Mouse (Mus musculus): ENCODE results near the gene Gdpd3. TPM values are rescaled to one million over a fixed set of nuclear protein-coding genes. Genes with fewer than 3 reads are reported as not detected.

Gene Gdpd3
- polyA plus RNA-seq, 1 experiment = 3.6 TPM

DNA sequence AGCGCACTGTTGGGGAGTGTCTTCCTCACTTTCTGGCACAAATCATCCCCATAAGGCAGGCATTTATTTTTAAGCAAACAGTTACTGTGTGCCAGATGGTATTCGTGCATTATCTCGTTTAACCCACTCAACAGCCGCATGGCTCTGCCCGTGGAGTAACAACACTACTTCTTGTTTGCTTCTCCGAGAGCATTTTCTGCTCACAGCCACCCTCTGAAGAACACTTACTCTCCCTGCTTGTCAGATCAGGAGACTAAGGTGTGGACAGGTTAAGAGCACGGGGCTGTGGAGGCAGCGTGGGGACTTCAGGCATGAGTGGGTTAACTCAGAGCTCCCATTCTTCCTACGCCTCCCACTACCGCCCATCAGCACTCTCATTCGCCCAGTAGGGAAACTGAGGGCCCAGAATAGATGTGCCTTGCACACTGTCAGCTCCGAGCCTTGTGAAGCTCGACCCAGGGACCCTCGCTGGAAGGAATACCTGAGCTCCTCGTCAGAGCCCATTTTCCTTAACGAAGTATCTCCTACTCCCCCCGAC is 3.6 kb upstream of the Gdpd3 start:
- Histone ChIP-seq H3K27ac (ENCODE audit: insufficient read depth, low read length) (no peak overlapping the region), H3K9ac (ENCODE audit: low read depth, poor library complexity, severe bottlenecking) (no peak overlapping the region)
- TF ChIP-seq POLR2A (IDR thresholded peaks at IDR 0.05; ENCODE audit: insufficient read depth, low read length) (no peak), CTCF (IDR thresholded peaks at IDR 0.05; ENCODE audit: low read depth, low read length) (no peak), EP300 (IDR thresholded peaks at IDR 0.05; ENCODE audit: insufficient read depth, low read depth, low read length) (no peak)

DNA sequence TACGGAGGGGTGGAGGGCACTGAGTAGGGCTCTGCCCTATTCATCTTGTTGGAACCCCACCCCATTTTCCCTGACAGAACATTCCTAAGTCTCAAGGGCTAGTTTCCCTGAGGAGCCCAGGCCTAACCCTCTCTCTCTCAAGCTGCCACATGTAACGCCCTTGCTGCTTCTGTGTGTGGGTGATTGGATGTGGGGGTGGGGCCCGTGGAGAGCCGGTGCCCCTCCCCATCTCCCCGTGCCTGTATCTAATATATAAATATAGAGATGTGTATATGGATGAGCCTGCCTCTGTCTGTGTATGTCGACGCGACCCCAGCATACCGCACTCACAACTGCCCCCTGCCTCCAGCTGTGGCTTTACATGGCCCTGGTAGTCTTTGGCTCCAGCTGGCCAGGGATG is 594 bp upstream of the Gdpd3 start:
- Histone ChIP-seq H3K4me1 (ENCODE audit: control insufficient read depth, insufficient read depth, low read length) (peaks cover under 1% of the 10 kb centered on the region), H3K4me3 (ENCODE audit: low read depth, low read length) (no peak overlapping the region), H3K9ac (ENCODE audit: low read depth, poor library complexity, severe bottlenecking) (no peak overlapping the region), H3K9me3 (replicated peaks; ENCODE audit: control insufficient read depth, insufficient read depth, low read length, poor library complexity, severe bottlenecking) (no peaks in the 10 kb centered on the region), H3K27me3 (ENCODE audit: control insufficient read depth, insufficient read depth, low read length, poor library complexity, severe bottlenecking) (no peaks in the 10 kb centered on the region), H3K36me3 (ENCODE audit: control insufficient read depth, insufficient read depth, low read length, poor library complexity, severe bottlenecking) (peaks cover 17% of the 10 kb centered on the region), H3K27ac (ENCODE audit: insufficient read depth, low read length) (no peak overlapping the region)
- no peak for TF ChIP-seq CTCF (IDR thresholded peaks at IDR 0.05; ENCODE audit: low read depth, low read length)
- no peak for TF ChIP-seq POLR2A (IDR thresholded peaks at IDR 0.05; ENCODE audit: insufficient read depth, low read length)
- no peak for TF ChIP-seq EP300 (IDR thresholded peaks at IDR 0.05; ENCODE audit: insufficient read depth, low read depth, low read length)

More for the DNA sequence above, 3.6 kb upstream of the Gdpd3 start:
- Histone ChIP-seq H3K27me3 (ENCODE audit: control insufficient read depth, insufficient read depth, low read length, poor library complexity, severe bottlenecking) (no peaks in the 10 kb centered on the region), H3K9me3 (replicated peaks; ENCODE audit: control insufficient read depth, insufficient read depth, low read length, poor library complexity, severe bottlenecking) (no peaks in the 10 kb centered on the region), H3K36me3 (ENCODE audit: control insufficient read depth, insufficient read depth, low read length, poor library complexity, severe bottlenecking) (peaks cover 17% of the 10 kb centered on the region), H3K4me1 (ENCODE audit: control insufficient read depth, insufficient read depth, low read length) (peaks cover 4% of the 10 kb centered on the region), H3K4me3 (ENCODE audit: low read depth, low read length) (no peak overlapping the region)

DNA sequence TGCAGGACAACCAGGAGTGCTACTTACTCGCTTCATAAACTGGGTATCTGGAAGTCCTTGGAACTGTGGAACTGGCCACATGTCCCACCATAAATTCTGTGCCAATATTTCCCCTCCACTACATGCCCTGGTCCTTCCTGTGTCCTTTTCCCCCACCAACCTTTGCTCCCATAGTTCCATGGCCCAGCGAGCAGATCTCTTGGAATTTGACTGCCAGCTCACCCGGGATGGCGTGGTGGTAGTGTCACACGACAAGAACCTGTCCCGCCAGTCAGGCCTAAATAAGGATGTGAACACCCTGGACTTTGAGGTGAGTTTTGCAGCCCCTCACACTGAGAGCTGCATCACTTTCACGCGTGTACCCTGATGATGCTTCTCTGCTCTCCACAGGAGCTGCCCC is 867 bp downstream of the Gdpd3 start:
- Histone ChIP-seq H3K9ac (ENCODE audit: low read depth, poor library complexity, severe bottlenecking) (no peak overlapping the region), H3K4me3 (ENCODE audit: low read depth, low read length) (no peak overlapping the region), H3K4me1 (ENCODE audit: control insufficient read depth, insufficient read depth, low read length) (no peaks in the 10 kb centered on the region), H3K36me3 (ENCODE audit: control insufficient read depth, insufficient read depth, low read length, poor library complexity, severe bottlenecking) (peaks cover 17% of the 10 kb centered on the region), H3K27me3 (ENCODE audit: control insufficient read depth, insufficient read depth, low read length, poor library complexity, severe bottlenecking) (no peaks in the 10 kb centered on the region), H3K9me3 (replicated peaks; ENCODE audit: control insufficient read depth, insufficient read depth, low read length, poor library complexity, severe bottlenecking) (no peaks in the 10 kb centered on the region), H3K27ac (ENCODE audit: insufficient read depth, low read length) (no peak overlapping the region)
- TF ChIP-seq CTCF (IDR thresholded peaks at IDR 0.05; ENCODE audit: low read depth, low read length) (no peak), POLR2A (IDR thresholded peaks at IDR 0.05; ENCODE audit: insufficient read depth, low read length) (no peak)

DNA sequence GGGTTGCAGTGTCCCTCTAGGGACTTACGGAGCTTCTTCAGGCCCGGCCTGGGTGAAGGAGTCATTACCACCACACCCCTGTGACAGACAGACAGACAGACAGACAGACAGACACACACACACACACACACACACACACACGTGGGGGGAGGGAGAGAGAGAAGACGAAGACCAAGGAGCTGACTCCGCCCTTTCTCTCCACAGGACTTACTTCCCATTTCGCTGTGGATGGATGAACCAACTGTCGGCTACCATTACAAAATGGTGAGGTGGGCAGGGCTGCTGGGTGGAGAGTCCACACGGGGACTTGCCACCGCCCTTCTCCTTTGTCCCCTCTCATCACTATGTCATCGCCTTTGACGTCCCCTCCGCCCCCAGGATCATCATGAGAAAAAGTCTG is 4.7 kb downstream of the Gdpd3 start:
- no peaks in the 10 kb centered on the region for H3K27me3 ChIP-seq (ENCODE audit: control insufficient read depth, insufficient read depth, low read length, poor library complexity, severe bottlenecking)
- H3K4me3 ChIP-seq (ENCODE audit: low read depth, low read length) = peak overlapping the region; percentile 22
- TF ChIP-seq EP300 (IDR thresholded peaks at IDR 0.05; ENCODE audit: insufficient read depth, low read depth, low read length) = no peak
- no peaks in the 10 kb centered on the region for H3K9me3 ChIP-seq (replicated peaks; ENCODE audit: control insufficient read depth, insufficient read depth, low read length, poor library complexity, severe bottlenecking)
- peaks cover under 1% of the 10 kb centered on the region for H3K4me1 ChIP-seq (ENCODE audit: control insufficient read depth, insufficient read depth, low read length)
- H3K36me3 ChIP-seq (ENCODE audit: control insufficient read depth, insufficient read depth, low read length, poor library complexity, severe bottlenecking) = no peaks in the 10 kb centered on the region
- no peak overlapping the region for H3K9ac ChIP-seq (ENCODE audit: low read depth, poor library complexity, severe bottlenecking)
- no peak overlapping the region for H3K27ac ChIP-seq (ENCODE audit: insufficient read depth, low read length)

DNA sequence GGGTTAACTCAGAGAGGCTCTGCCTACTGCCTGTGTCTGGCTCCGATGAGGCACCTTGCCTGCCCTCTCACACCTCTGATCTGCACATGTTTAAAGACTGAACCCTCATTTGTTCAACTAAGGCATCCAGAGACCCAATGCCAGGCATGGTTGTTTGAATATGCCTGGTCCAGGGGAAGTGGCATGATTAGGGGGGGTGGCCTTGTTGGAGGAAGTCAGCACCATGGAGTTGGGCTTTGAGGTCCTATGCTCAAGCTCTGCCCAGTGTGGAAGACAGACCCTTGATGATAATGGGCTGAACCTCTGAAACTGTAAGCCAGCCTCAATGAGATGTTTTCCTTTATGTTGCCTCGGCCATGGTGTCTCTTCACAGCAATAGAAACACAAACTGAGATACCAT is 7.2 kb downstream of the Gdpd3 start:
- H3K4me3 ChIP-seq (ENCODE audit: low read depth, low read length) = no peak overlapping the region
- no peak for TF ChIP-seq EP300 (IDR thresholded peaks at IDR 0.05; ENCODE audit: insufficient read depth, low read depth, low read length)
- TF ChIP-seq POLR2A (IDR thresholded peaks at IDR 0.05; ENCODE audit: insufficient read depth, low read length) = no peak
- TF ChIP-seq CTCF (IDR thresholded peaks at IDR 0.05; ENCODE audit: low read depth, low read length) = no peak
- H3K27me3 ChIP-seq (ENCODE audit: control insufficient read depth, insufficient read depth, low read length, poor library complexity, severe bottlenecking) = no peaks in the 10 kb centered on the region
- no peaks in the 10 kb centered on the region for H3K9me3 ChIP-seq (replicated peaks; ENCODE audit: control insufficient read depth, insufficient read depth, low read length, poor library complexity, severe bottlenecking)
- no peak overlapping the region for H3K9ac ChIP-seq (ENCODE audit: low read depth, poor library complexity, severe bottlenecking)
- H3K27ac ChIP-seq (ENCODE audit: insufficient read depth, low read length) = no peak overlapping the region
- H3K4me1 ChIP-seq (ENCODE audit: control insufficient read depth, insufficient read depth, low read length) = peaks cover 3% of the 10 kb centered on the region
- 0 out of 2 replicates have a peak, but pooled peaks cover 3% of the 10 kb centered on the region for H3K36me3 ChIP-seq (ENCODE audit: control insufficient read depth, insufficient read depth, low read length, poor library complexity, severe bottlenecking)

DNA sequence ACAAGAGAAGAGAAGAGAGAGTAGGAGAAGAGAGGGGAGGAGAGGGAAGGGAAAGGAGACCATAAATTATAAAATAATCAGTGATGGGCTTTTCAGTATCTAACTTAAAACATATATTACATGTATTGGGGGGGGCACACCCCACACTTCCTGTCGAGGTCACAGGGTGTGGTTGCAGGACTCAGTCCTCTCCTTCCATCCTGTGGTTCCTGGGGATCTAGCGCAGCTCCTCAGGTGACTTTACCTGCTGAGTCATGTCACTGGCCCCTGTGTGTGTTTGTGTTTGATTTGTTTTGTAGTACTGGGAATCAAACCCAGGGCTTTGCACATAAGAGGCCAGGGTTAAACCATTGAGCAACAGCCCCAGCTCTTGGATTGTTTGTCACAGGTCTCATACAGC is 8.3 kb downstream of the Gdpd3 start:
- H3K4me3 ChIP-seq (ENCODE audit: low read depth, low read length) = no peak overlapping the region
- no peak for TF ChIP-seq POLR2A (IDR thresholded peaks at IDR 0.05; ENCODE audit: insufficient read depth, low read length)
- peaks cover 6% of the 10 kb centered on the region for H3K36me3 ChIP-seq (ENCODE audit: control insufficient read depth, insufficient read depth, low read length, poor library complexity, severe bottlenecking)
- no peak overlapping the region for H3K27ac ChIP-seq (ENCODE audit: insufficient read depth, low read length)
- no peak overlapping the region for H3K9ac ChIP-seq (ENCODE audit: low read depth, poor library complexity, severe bottlenecking)
- peaks cover 3% of the 10 kb centered on the region for H3K4me1 ChIP-seq (ENCODE audit: control insufficient read depth, insufficient read depth, low read length)
- H3K27me3 ChIP-seq (ENCODE audit: control insufficient read depth, insufficient read depth, low read length, poor library complexity, severe bottlenecking) = no peaks in the 10 kb centered on the region
- no peaks in the 10 kb centered on the region for H3K9me3 ChIP-seq (replicated peaks; ENCODE audit: control insufficient read depth, insufficient read depth, low read length, poor library complexity, severe bottlenecking)
